Mouse (Mus musculus): Measurements from ENCODE around the gene Cdc25b. TPM values are rescaled to one million over a fixed set of nuclear protein-coding genes. Genes with fewer than 3 reads are reported as not detected.

Cdc25b gene
- total and polyA plus RNA-seq, 3 experiments: 11.6 to 24.0 (median 21.3) TPM

DNA sequence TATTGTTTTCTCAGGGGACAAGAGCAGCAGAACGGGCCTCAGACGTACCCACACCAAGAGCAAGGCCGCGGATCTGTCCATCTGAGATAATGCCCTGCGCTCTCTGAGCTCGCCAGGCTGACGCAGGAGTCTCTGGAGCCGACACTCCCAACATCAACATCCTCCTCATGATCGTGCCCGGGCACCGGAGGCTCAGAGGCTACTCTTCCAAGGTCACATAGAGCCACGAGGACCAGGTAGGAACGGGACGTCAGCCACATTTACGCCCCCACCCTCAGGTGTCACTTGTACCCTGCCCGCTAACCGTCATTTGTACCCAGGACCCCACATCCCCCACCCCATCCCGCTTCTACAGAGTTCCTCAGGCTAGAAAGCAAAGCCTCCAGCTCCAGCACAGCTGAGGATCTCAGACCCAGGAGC is 27.2 kb upstream of the Cdc25b start:
- dilution Hi-C loops (cut with MboI; ENCODE audit: extremely low pct_ligation_motif_present, extremely low pct_unique_long_range_greater_than_20kb, low sequenced_read_pairs): no loop called here
- Histone ChIP-seq H3K9me3 (replicated peaks; ENCODE audit: low read length) (peaks cover 5% of the 10 kb centered on the region), H3K9ac (ENCODE audit: insufficient read depth, low read depth) (peak overlapping the region; percentile 66), H3K4me3 (replicated peaks in 1 of 3; ENCODE audit: low read depth in 2 of 3, low read length in 2 of 3, poor library complexity in 1 of 3) (peak overlapping the region; percentile 61 to 75 (median 66)), H3K4me1 (ENCODE audit: control insufficient read depth in 1 of 2, insufficient read depth in 2 of 2) (peaks cover 2 to 17% of the 10 kb centered on the region in 2 experiments; a peak in 3 of 4 replicates), H3K27ac (ENCODE audit: insufficient read depth, low read depth) (no peak overlapping the region), H3K27me3 (replicated peaks) (no peaks in the 10 kb centered on the region), H3K4me2 (ENCODE audit: insufficient read depth, low read depth, poor library complexity, severe bottlenecking) (peak overlapping the region; percentile 57), H3K79me2 (replicated peaks; ENCODE audit: control insufficient read depth, extremely low read depth, insufficient read depth, poor library complexity, severe bottlenecking) (no peaks in the 10 kb centered on the region), H3K36me3 (replicated peaks in 1 of 2; ENCODE audit: control insufficient read depth in 1 of 2, insufficient read depth in 1 of 2, low read length in 1 of 2) (peaks cover 0 to 19% of the 10 kb centered on the region in 2 experiments)
- in situ Hi-C loops (cut with MboI; ENCODE audit: low pct_ligation_motif_present, low pct_unique_long_range_greater_than_20kb, low sequenced_read_pairs): no loop called here
- peak; percentile 23 for DNase-seq (ENCODE audit: extremely low read depth)
- TF ChIP-seq JUND (conservative IDR thresholded peaks at IDR 0.05; ENCODE audit: low read depth, low read length) (no peak), IRF4 (IDR thresholded peaks at IDR 0.05; ENCODE audit: low read depth, low read length) (no peak), TBP (conservative IDR thresholded peaks at IDR 0.05; ENCODE audit: low read depth, low read length) (no peak), POLR2A (IDR thresholded peaks at IDR 0.05; ENCODE audit: low read depth, low read length) (no peak), MYC (IDR thresholded peaks at IDR 0.05; ENCODE audit: low read depth, low read length) (no peak), ZMIZ1 (IDR thresholded peaks at IDR 0.05; ENCODE audit: low read depth, low read length) (no peak), EP300 (IDR thresholded peaks at IDR 0.05; ENCODE audit: low read length) (no peak), MAX (IDR thresholded peaks at IDR 0.05; ENCODE audit: low read length) (no peak), NELFE (IDR thresholded peaks at IDR 0.05; ENCODE audit: low read depth, low read length) (no peak), MAFK (IDR thresholded peaks at IDR 0.05; ENCODE audit: insufficient replicate concordance, low read length) (no peak), RCOR1 (conservative IDR thresholded peaks at IDR 0.05; ENCODE audit: low read depth, low read length) (no peak), HCFC1 (IDR thresholded peaks at IDR 0.05; ENCODE audit: low read depth, low read length) (no peak), SIN3A (IDR thresholded peaks at IDR 0.05; ENCODE audit: low read length) (no peak; the same call in 1 of the 2 replicates)

DNA sequence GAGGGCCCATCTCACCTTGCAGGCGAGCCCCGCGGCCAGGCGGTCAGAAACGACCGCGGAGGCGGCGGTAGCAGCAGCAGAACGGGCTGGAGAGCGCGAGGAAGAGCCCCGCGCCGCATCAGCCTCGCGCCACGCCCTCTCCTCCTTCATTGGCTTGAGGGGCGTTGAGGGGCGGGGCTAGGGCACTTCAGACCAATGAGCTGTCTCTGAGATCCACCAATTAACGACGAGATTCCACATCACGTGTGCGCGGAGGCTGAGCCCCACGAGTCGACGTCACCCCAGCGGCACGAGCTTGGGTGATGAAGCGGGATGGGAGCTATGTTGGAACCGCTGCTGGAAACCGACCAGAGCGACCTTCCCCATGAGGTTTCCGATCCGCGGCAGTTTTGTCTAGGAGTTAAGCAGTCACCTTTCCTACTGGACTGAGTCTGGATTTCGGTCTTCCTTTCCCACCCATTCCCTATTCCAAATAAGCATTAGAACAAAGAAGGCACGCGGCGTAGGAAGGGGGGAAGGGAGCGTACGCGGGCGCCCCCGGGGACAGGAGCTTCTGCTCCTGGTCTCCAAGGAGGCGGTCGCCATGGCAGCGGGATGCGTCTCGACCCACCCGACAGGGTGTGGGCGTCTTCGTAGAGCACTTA is 26.7 kb upstream of the Cdc25b start, which contains the start of gene 1700037H04Rik:
1700037H04Rik (minus strand) TSS at position 144 of the 644 bp plus-strand sequence.
- peak; percentile 99 for DNase-seq (ENCODE audit: extremely low read depth)
- Histone ChIP-seq H3K27me3 (replicated peaks) (no peaks in the 10 kb centered on the region), H3K9me3 (replicated peaks; ENCODE audit: low read length) (peaks cover 10% of the 10 kb centered on the region), H3K36me3 (replicated peaks in 1 of 2; ENCODE audit: control insufficient read depth in 1 of 2, insufficient read depth in 1 of 2, low read length in 1 of 2) (peaks cover 0 to 14% of the 10 kb centered on the region in 2 experiments), H3K4me3 (replicated peaks in 1 of 3; ENCODE audit: low read depth in 2 of 3, low read length in 2 of 3, poor library complexity in 1 of 3) (peak within 1 kb of the TSS; percentile 61 to 75 (median 69)), H3K4me1 (ENCODE audit: control insufficient read depth in 1 of 2, insufficient read depth in 2 of 2) (peaks cover 2 to 17% of the 10 kb centered on the region in 2 experiments; a peak in 3 of 4 replicates), H3K27ac (ENCODE audit: insufficient read depth, low read depth) (no peak within 1 kb of the TSS), H3K4me2 (ENCODE audit: insufficient read depth, low read depth, poor library complexity, severe bottlenecking) (peak within 1 kb of the TSS; percentile 72), H3K9ac (ENCODE audit: insufficient read depth, low read depth) (peak within 1 kb of the TSS; percentile 67), H3K79me2 (replicated peaks; ENCODE audit: control insufficient read depth, extremely low read depth, insufficient read depth, poor library complexity, severe bottlenecking) (no peaks in the 10 kb centered on the region)
- dilution Hi-C loops (cut with MboI; ENCODE audit: extremely low pct_ligation_motif_present, extremely low pct_unique_long_range_greater_than_20kb, low sequenced_read_pairs): no loop called here
- in situ Hi-C loops (cut with MboI; ENCODE audit: low pct_ligation_motif_present, low pct_unique_long_range_greater_than_20kb, low sequenced_read_pairs): loop anchor here (5.0 kb wide), 1 partner anchor 68 kb away; no protein-coding TSS in a partner anchor
- TF ChIP-seq ETS1 (conservative IDR thresholded peaks at IDR 0.05; ENCODE audit: low read depth, low read length) (0 out of 2 replicates have a peak, but pooled peaks have one; percentile 16), MEF2A (IDR thresholded peaks at IDR 0.05; ENCODE audit: borderline replicate concordance, low read depth, low read length) (no peak), USF1 (IDR thresholded peaks at IDR 0.05; ENCODE audit: low read depth, low read length) (peak; percentile 99), ZNF384 (IDR thresholded peaks at IDR 0.05; ENCODE audit: low read depth, low read length) (no peak), NRF1 (IDR thresholded peaks at IDR 0.05; ENCODE audit: low read depth, low read length) (0 out of 2 replicates have a peak, but pooled peaks have one; percentile 39), NELFE (IDR thresholded peaks at IDR 0.05; ENCODE audit: low read depth, low read length) (peak; percentile 94), CHD2 (IDR thresholded peaks at IDR 0.05; ENCODE audit: low read length) (peak; percentile 79), MAFK (IDR thresholded peaks at IDR 0.05; ENCODE audit: insufficient replicate concordance, low read length) (no peak), CHD1 (IDR thresholded peaks at IDR 0.05; ENCODE audit: low read depth, low read length) (no peak), PAX5 (IDR thresholded peaks at IDR 0.05; ENCODE audit: low read length) (no peak), ZMIZ1 (IDR thresholded peaks at IDR 0.05; ENCODE audit: low read depth, low read length) (peak; percentile 66; the same call in 1 of the 2 replicates), TBP (conservative IDR thresholded peaks at IDR 0.05; ENCODE audit: low read depth, low read length) (peak; percentile 74; the same call in 1 of the 2 replicates), UBTF (IDR thresholded peaks at IDR 0.05; ENCODE audit: low read depth, low read length) (0 out of 2 replicates have a peak, but pooled peaks have one; percentile 44), BHLHE40 (IDR thresholded peaks at IDR 0.05; ENCODE audit: low read depth, low read length) (peak; percentile 97), POLR2AphosphoS2 (IDR thresholded peaks at IDR 0.05; ENCODE audit: low read depth, low read length) (peak; percentile 77), HCFC1 (IDR thresholded peaks at IDR 0.05; ENCODE audit: low read depth, low read length) (peak; percentile 46; the same call in 1 of the 2 replicates), MYC (IDR thresholded peaks at IDR 0.05; ENCODE audit: low read depth, low read length) (peak; percentile 91), MAX (IDR thresholded peaks at IDR 0.05; ENCODE audit: low read length) (peak; percentile 99), SIN3A (IDR thresholded peaks at IDR 0.05; ENCODE audit: low read length) (peak; percentile 57; the same call in 1 of the 2 replicates), MAZ (IDR thresholded peaks at IDR 0.05; ENCODE audit: low read depth, low read length) (no peak), TCF12 (IDR thresholded peaks at IDR 0.05; ENCODE audit: low read depth, low read length) (peak; percentile 63; the same call in 1 of the 2 replicates), ZC3H11A (IDR thresholded peaks at IDR 0.05; ENCODE audit: low read depth, low read length) (no peak), USF2 (conservative IDR thresholded peaks at IDR 0.05; ENCODE audit: low read depth, low read length) (peak; percentile 97), RCOR1 (conservative IDR thresholded peaks at IDR 0.05; ENCODE audit: low read depth, low read length) (no peak), E2F4 (IDR thresholded peaks at IDR 0.05; ENCODE audit: insufficient replicate concordance, low read depth, low read length) (no peak)
